Mouse (Mus musculus) layer of hippocampus, postnatal 14 days (tissue): ENCODE measurements around the gene Stk19. TPM values are rescaled to one million over a fixed set of nuclear protein-coding genes. Genes with fewer than 3 reads are reported as not detected.
"Not testable (repeated sequence)": the region's sequence is repeated elsewhere in the genome, so short reads cannot be mapped to it uniquely, and the experiment has no call there.

Experiments used
- DNase-seq, 2 experiments: peaks; one replicate each; pipeline ENCODE4 v3.0.0; 2021 to 2022; ENCODE audit warnings: low spot score in 2 of 2, mixed read lengths in 1 of 2
- microRNA-seq, 2 experiments: library from miRNA; unstranded; fragments of <30 nt; microRNA quantifications; one replicate each; pipeline ENCODE4 v1.2.0; 2021
- total RNA-seq, 2 experiments: library from RNA; stranded (reverse); gene quantifications; 2 replicates each; pipeline ENCODE4 v1.2.3; 2021

The Stk19 gene
- total RNA-seq, 2 experiments from 2014 or later: 59.6 to 62.9 TPM

DNA sequence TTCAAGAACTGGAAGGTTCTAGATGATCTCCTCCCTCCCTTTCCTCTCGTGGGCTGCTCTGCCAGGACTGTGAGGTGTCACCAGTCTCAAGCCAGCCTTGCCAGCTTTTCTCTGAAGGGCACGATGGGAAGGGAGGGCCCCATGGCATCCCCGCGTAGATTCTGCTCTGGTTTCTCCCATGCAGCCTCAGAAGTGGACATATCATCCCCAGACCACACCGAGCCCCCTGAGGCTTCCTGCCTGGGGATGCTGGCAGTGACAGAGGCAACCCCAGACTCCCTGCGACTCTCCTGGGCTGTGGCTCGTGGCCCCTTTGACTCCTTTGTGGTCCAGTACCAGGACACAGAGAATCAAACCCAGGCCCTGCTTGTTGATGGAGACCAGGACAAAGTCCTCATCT lies 38.7 kb downstream of the Stk19 start:
- DNase-seq: not testable (repeated sequence)

DNA sequence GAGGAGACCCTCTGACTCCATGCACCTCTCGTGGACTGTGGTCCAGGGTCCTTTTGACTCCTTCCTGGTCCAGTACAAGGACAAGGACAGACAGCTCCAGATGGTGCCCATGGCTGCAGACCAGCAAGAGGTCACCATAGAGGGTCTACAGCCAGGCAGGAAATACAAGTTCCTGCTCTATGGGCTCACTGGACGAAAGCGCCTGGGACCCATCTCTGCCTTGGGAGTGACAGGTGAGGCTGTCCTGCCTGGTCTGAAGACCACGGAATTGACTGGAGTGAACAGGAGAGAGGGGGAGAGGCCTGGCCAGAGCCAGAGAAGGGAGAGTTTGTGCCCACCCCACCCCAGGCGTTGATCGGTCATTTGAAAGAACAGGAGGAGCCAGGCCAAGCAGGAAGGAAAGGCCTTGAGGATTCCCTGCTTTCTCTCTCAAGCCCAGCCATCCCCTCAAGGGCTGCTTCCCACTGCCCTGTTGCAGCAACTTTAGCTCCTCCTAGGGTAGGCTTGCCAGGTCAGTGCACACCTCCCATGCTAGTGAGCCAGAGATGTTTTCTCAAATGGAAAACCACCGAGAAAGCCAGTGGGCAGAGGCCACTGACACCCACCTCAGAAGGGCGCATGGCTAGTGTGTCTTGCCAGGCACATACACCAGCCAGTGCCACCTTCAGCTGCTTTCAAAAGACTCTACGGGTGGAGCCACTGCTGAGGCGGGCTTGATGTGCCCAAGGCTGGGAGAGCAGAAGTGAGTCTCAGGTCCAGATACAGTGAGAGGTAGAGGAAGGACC lies 39.3 kb downstream of the Stk19 start:
- not testable (repeated sequence) for DNase-seq

DNA sequence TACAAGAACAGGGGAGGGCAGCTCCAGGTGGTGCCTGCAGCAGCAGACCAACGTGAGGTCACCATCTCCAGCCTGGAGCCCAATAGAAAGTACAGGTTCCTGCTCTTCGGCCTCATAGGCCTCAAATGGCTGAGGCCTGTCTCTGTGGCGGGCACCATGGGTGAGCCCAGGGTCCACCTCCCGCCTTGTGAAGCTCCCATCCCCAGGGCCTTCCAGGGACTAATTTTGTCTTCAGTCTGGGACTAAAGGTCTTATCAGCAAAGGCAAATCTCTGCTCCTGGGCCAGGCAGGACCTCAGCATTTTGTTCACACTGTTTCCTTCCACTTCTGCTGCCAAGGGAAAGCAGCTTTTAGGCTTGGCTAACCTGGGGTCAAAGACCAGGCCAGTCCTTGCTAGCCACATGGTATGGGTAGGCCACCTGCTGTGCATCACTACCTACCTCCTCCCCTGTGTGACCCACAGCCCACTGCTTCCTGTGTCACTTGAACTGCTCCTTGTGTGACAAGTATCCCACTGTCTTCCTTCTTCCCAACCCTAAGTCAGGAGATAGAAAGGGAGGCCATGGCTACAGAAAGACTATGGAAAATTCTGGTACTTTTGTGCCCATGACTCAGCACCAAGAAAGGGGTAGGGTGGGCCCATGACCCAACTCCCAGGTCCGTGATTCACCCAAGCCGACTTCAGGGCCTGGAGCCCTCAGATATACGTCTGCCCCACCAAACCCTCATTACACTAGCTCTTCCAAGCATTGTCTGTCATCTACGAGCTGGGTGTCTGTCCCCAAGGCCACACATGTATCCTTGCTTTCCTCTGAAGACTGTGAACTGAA lies 40.2 kb downstream of the Stk19 start:
- no peak for DNase-seq

DNA sequence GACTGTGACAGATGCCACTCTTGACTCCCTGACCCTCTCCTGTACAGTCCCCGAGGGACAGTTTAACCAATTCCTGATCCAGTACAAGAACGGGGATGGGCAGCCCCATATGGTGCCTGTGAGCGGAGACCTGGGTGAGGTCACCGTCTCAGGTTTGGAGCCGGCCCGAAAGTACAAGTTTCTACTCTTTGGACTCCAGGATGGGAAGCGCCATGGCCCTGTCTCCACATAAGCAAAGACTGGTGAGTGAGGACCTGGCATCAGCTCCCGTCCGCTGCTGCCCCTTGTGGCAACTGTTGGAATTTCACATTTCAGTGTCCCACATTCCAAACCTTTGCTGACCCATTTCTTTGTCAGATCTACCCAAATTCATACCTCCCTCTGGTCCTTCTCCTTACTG lies 41.1 kb downstream of the Stk19 start:
- DNase-seq: peak; percentile 13 to 31

DNA sequence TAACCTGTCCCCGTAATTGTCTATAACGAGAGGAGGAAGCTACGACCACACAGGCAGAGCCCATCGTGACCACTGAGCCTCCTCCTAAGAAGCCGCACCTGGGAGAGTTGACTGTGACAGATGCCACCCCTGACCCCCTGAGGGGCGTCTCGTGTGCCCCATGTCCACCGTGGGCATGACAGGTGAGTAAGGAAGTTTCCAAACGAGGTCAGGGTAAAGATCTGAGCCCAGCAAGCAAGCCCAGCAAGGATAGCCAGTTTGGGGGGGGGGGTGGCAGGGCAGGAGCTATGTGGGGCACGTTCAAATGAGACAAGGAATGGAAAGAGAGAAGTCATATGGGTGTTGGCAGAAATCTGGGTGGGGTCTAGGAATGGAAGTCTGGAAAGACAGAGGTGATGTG lies 41.7 kb downstream of the Stk19 start:
- DNase-seq: no peak

DNA sequence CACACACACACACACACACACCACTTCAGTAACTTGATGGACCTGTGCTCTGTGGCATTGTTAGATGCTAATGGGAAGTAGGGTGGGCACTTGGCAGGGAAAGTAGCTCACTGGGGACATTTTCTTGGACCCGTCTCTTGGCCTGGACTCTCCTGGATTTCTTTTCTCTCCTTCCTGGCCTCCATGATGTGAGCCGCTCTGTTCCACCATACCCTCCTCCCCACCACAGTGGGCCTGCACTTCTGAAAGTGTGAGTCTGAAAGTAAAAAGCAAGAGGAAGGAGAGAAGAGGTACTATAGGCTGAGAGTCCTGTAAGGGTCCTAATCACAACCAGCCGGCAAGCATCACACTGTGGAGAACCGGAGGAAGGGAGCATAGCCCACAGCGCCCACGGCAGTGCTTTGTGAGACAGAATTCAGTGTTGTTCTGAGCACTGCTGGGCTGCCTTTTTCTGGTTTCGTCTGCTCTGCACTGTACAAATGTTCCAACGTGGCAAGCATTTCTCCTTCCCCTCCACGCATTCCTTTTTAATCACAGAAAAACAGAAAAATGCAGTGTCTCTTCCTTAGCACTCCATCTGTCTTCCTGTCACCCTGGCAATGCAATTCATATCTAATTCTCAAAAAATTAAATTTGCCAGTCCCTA lies 58.9 kb downstream of the Stk19 start:
- DNase-seq: peak; percentile 35 to 70

Small RNA genes within 50 kb of the gene (microRNA-seq; reads per million reads assigned to microRNA genes)
- gene Mir6970 (4.5 to 5.2 reads per million in 2 experiments), gene Mir6971 (2.8 to 4.5 reads per million in 2 experiments), gene Mir6972 (0 reads per million in 2 experiments)

Other genes with a start within 250 kb of the Stk19 start
- gene Gpsm3, start 247.1 kb downstream of the Stk19 start, total RNA-seq: 1 to 10 TPM; 3.1 to 3.5 TPM
- 10 to 100 TPM; 43.5 to 52.7 TPM for gene Pbx2, start 245.7 kb downstream of the Stk19 start, total RNA-seq
- gene Ager, start 239.1 kb downstream of the Stk19 start, total RNA-seq: 1 to 10 TPM; 1.2 to 1.5 TPM
- gene Rnf5, start 233.3 kb downstream of the Stk19 start, total RNA-seq: 10 to 100 TPM; 85.7 to 92.9 TPM
- 100 to 1,000 TPM; 156 to 167 TPM for gene Agpat1, start 232.7 kb downstream of the Stk19 start, total RNA-seq
- 1 to 10 TPM; 4.3 to 8.7 TPM for gene Egfl8, start 221.0 kb downstream of the Stk19 start, total RNA-seq
- 10 to 100 TPM; 36.6 to 42.2 TPM for gene Ppt2, start 208.4 kb downstream of the Stk19 start, total RNA-seq
- gene Prrt1, start 207.4 kb downstream of the Stk19 start, total RNA-seq: 100 to 1,000 TPM; 248 to 266 TPM
- gene Fkbpl, start 192.2 kb downstream of the Stk19 start, total RNA-seq: 10 to 100 TPM; 16.0 to 17.1 TPM
- 10 to 100 TPM; 80.0 to 81.9 TPM for gene Atf6b, start 189.8 kb downstream of the Stk19 start, total RNA-seq
- 1 to 10 TPM; 4.6 to 5.4 TPM for gene Tnxb, start 166.4 kb downstream of the Stk19 start, total RNA-seq
- gene C4b, start 93.1 kb downstream of the Stk19 start, total RNA-seq: 10 to 100 TPM; 11.6 to 14.0 TPM
- not detected for gene Cyp21a1, start 32.4 kb downstream of the Stk19 start, total RNA-seq
- 10 to 100 TPM; 35.9 to 39.3 TPM for gene Dxo, start 74 bp upstream of the Stk19 start, total RNA-seq
- 10 to 100 TPM; 70.8 to 76.4 TPM for gene Skiv2l, start 13.3 kb upstream of the Stk19 start, total RNA-seq
- 10 to 100 TPM; 29.6 to 30.9 TPM for gene Nelfe, start 13.4 kb upstream of the Stk19 start, total RNA-seq
- under 1 TPM in 1 of 2 experiments, not detected in 1; 0.23 TPM for gene Cfb, start 25.6 kb upstream of the Stk19 start, total RNA-seq
- gene Zbtb12, start 42.5 kb upstream of the Stk19 start, total RNA-seq: 1 to 10 TPM; 6.4 to 8.1 TPM
- gene Gm20547, start 45.1 kb upstream of the Stk19 start, total RNA-seq: not detected
- 1 to 10 TPM; 2.0 to 3.7 TPM for gene C2, start 61.3 kb upstream of the Stk19 start, total RNA-seq
- 100 to 1,000 TPM; 168 to 173 TPM for gene Ehmt2, start 61.5 kb upstream of the Stk19 start, total RNA-seq
- gene Slc44a4, start 77.5 kb upstream of the Stk19 start, total RNA-seq: under 1 TPM; 0.18 to 0.38 TPM
- gene Neu1, start 94.3 kb upstream of the Stk19 start, total RNA-seq: 10 to 100 TPM; 31.9 to 32.9 TPM
- 10 to 100 TPM; 12.5 TPM for gene Hspa1b, start 122.3 kb upstream of the Stk19 start, total RNA-seq
- not detected for gene Gm20481, start 133.0 kb upstream of the Stk19 start, total RNA-seq
- 10 to 100 TPM; 12.4 to 13.1 TPM for gene Hspa1a, start 135.2 kb upstream of the Stk19 start, total RNA-seq
- under 1 TPM; 0.38 to 0.44 TPM for gene Hspa1l, start 135.8 kb upstream of the Stk19 start, total RNA-seq
- 10 to 100 TPM; 19.4 to 25.0 TPM for gene Lsm2, start 144.9 kb upstream of the Stk19 start, total RNA-seq
- 10 to 100 TPM; 52.9 to 55.9 TPM for gene Vars, start 164.0 kb upstream of the Stk19 start, total RNA-seq
- under 1 TPM; 0.14 to 0.21 TPM for gene Vwa7, start 179.6 kb upstream of the Stk19 start, total RNA-seq
- gene Sapcd1, start 191.1 kb upstream of the Stk19 start, total RNA-seq: 1 to 10 TPM; 1.8 to 2.6 TPM
- 1 to 10 TPM in 1 of 2 experiments, under 1 TPM in 1; 0.79 to 1.9 TPM for gene Msh5, start 209.8 kb upstream of the Stk19 start, total RNA-seq
- 10 to 100 TPM; 11.7 to 14.8 TPM for gene Clic1, start 213.0 kb upstream of the Stk19 start, total RNA-seq
- gene Ddah2, start 222.1 kb upstream of the Stk19 start, total RNA-seq: 10 to 100 TPM; 26.4 to 33.1 TPM
- gene Ly6g6c, start 228.4 kb upstream of the Stk19 start, total RNA-seq: not detected
- gene Mpig6b, start 229.2 kb upstream of the Stk19 start, total RNA-seq: not detected
- gene Ly6g6e, start 240.0 kb upstream of the Stk19 start, total RNA-seq: 1 to 10 TPM; 1.6 to 1.8 TPM
- 1 to 10 TPM; 1.2 to 2.6 TPM for gene Ly6g6d, start 241.1 kb upstream of the Stk19 start, total RNA-seq
- not detected for gene Ly6g6f, start 248.7 kb upstream of the Stk19 start, total RNA-seq